Mouse (Mus musculus) lung, adult 2 months (tissue): ENCODE data around the gene Pitpnm2.

Experiments used
- CTCF ChIP-seq: fragments of 200-500 bp; IDR thresholded peaks from 2 replicates; pipeline ENCODE4 v1.5.1; 2011; ENCODE audit warnings: mild to moderate bottlenecking, low read length, control low read depth; ENCODE audit not compliant: insufficient read depth
- POLR2A ChIP-seq: fragments of 200-500 bp; IDR thresholded peaks from 2 replicates; pipeline ENCODE4 v1.6.1; 2011; ENCODE audit warnings: low read depth, mild to moderate bottlenecking, control low read depth, low read length, borderline replicate concordance; ENCODE audit errors: extremely low read depth

- TF ChIP-seq CTCF (no peak), POLR2A (no peak)
Observed at GRCm38 (mm10) chr5:124214516-124215145, 34.9 kb downstream of the Pitpnm2 start.
